Mouse (Mus musculus): ENCODE measurements around the gene Myh13.

Gene Myh13

GRCm38 (mm10) chr11:67321358-67321757 is at the start of gene Myh13:
Gene Myh13, plus strand, starts transcription at chr11:67321658.
- DNase-seq (ENCODE audit: low spot score): no peak

GRCm38 (mm10) chr11:67276601-67277174 is 44.8 kb upstream of the Myh13 start, which contains the start of gene Myh8:
Gene Myh8, plus strand, starts transcription at chr11:67277124.
- DNase-seq (ENCODE audit: low spot score): peak; percentile 74

- no peak for DNase-seq (ENCODE audit: low spot score)
Observed at GRCm38 (mm10) chr11:67293440-67293839, 28.0 kb upstream of the Myh13 start.

- no peak for DNase-seq (ENCODE audit: low spot score)
Observed at GRCm38 (mm10) chr11:67313733-67314452, 7.6 kb upstream of the Myh13 start.

GRCm38 (mm10) chr11:67326536-67326935 is 5.1 kb downstream of the Myh13 start:
- no peak for DNase-seq (ENCODE audit: low spot score)

- DNase-seq (ENCODE audit: low spot score): no peak
Observed at GRCm38 (mm10) chr11:67344556-67344955, 23.1 kb downstream of the Myh13 start.

GRCm38 (mm10) chr11:67345186-67345855 is 23.9 kb downstream of the Myh13 start:
- DNase-seq (ENCODE audit: low spot score): no peak

GRCm38 (mm10) chr11:67345856-67346236 is 24.4 kb downstream of the Myh13 start:
- no peak for DNase-seq (ENCODE audit: low spot score)

GRCm38 (mm10) chr11:67350153-67350768 is 28.8 kb downstream of the Myh13 start:
- DNase-seq (ENCODE audit: low spot score): peak; percentile 90

GRCm38 (mm10) chr11:67353011-67353410 is 31.6 kb downstream of the Myh13 start:
- no peak for DNase-seq (ENCODE audit: low spot score)

GRCm38 (mm10) chr11:67358031-67358430 is 36.6 kb downstream of the Myh13 start:
- no peak for DNase-seq (ENCODE audit: low spot score)

GRCm38 (mm10) chr11:67362236-67362635 is 40.8 kb downstream of the Myh13 start:
- no peak for DNase-seq (ENCODE audit: low spot score)

- no peak for DNase-seq (ENCODE audit: low spot score)
Observed at GRCm38 (mm10) chr11:67364551-67364950, 43.1 kb downstream of the Myh13 start.

GRCm38 (mm10) chr11:67364986-67365721 is 43.7 kb downstream of the Myh13 start:
- DNase-seq (ENCODE audit: low spot score): no peak

GRCm38 (mm10) chr11:67366936-67367335 is 45.5 kb downstream of the Myh13 start:
- DNase-seq (ENCODE audit: low spot score): no peak

GRCm38 (mm10) chr11:67373333-67373732 is 51.9 kb downstream of the Myh13 start:
- DNase-seq (ENCODE audit: low spot score): no peak

- no peak for DNase-seq (ENCODE audit: low spot score)
Observed at GRCm38 (mm10) chr11:67376308-67376707, 54.9 kb downstream of the Myh13 start.

GRCm38 (mm10) chr11:67379703-67380510 is 58.4 kb downstream of the Myh13 start:
- no peak for DNase-seq (ENCODE audit: low spot score)

- no peak for DNase-seq (ENCODE audit: low spot score)
Observed at GRCm38 (mm10) chr11:67381833-67382232, 60.4 kb downstream of the Myh13 start.

GRCm38 (mm10) chr11:67384653-67385052 is 63.2 kb downstream of the Myh13 start:
- no peak for DNase-seq (ENCODE audit: low spot score)

GRCm38 (mm10) chr11:67386815-67387415 is 65.5 kb downstream of the Myh13 start:
- DNase-seq (ENCODE audit: low spot score): no peak

All from testis, postnatal 10 days (tissue).